Mouse (Mus musculus): Measurements from ENCODE around the gene Mlx.

Mlx gene

DNA sequence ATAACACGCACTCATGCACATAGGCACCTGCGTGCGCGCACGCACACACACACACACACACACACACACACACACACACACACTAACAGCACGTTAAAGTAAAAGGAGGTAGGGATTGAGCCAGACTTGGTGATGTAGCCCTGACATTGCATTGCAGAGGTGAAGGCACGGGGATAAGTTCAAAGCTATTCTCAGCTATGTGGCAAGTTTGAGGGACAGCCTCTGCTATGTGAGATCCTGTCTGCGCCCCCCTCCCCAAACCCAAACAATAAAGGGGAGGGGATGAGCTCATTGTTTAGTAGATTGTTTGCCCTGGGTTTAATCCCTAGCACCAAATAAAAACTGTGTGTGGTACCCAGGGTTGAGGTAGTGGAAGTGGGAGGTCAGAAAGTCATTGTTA lies 54.0 kb downstream of the Mlx start:
- DNase-seq, result no peak
